8 mouse cellular contexts compared by ENCODE assay signal in genomic region chr8:87305001-87305400, GRCm38 (mm10).
"Had no signal": no experiment of that assay in that cellular context is flagged by ENCODE, and none has a peak within 500 bp of the region (broad histone marks: within the 10 kb centered on the region; RNA-seq: fewer than 3 reads in every experiment).

No protein-coding gene starts in this region.

- DNase-seq: liver, postnatal 0 days; lung, adult 2 months; lung, postnatal 14 days; lung, postnatal 4 days; right cerebral cortex, postnatal 14 days; thymus, adult 18-20 months; thymus, postnatal 14 days; thymus, postnatal 36 days had no signal
